Mouse (Mus musculus) heart, adult 2 months (tissue): Measurements from ENCODE around the gene Ptdss2.

Source experiments
- CTCF ChIP-seq: fragments of 200-600 bp; IDR thresholded peaks from 2 replicates; pipeline ENCODE4 v1.8.1; 2022; ENCODE audit warnings: antibody characterized with exemption, mild to moderate bottlenecking, moderate library complexity
- POLR2A ChIP-seq: fragments of 200-500 bp; IDR thresholded peaks from 2 replicates; pipeline ENCODE4 v1.6.1; 2011; ENCODE audit warnings: mild to moderate bottlenecking, low read depth, low read length, control low read depth; ENCODE audit not compliant: insufficient read depth

DNA sequence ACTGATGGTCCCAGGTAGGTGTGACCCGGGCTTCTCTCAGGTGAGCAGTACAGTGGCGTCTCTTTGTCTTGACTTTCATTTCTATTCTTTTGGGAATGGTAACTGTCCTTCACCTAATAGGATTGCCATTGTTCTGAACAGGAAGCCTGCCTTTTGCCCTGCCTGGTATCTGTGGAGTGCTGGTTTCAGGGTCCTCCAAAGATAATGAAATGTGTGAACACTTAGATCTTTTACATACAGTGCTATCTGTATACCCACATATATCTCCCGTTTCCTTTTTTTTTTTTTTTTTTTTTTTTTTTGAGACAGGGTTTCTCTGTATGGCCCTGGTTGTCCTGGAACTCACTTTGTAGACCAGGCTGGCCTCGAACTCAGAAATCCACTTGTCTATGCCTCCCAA is 19.1 kb downstream of the Ptdss2 start:
- TF ChIP-seq CTCF = no peak
- no peak for TF ChIP-seq POLR2A
